Mouse (Mus musculus): ENCODE results near the gene Kif3b.

DNA sequence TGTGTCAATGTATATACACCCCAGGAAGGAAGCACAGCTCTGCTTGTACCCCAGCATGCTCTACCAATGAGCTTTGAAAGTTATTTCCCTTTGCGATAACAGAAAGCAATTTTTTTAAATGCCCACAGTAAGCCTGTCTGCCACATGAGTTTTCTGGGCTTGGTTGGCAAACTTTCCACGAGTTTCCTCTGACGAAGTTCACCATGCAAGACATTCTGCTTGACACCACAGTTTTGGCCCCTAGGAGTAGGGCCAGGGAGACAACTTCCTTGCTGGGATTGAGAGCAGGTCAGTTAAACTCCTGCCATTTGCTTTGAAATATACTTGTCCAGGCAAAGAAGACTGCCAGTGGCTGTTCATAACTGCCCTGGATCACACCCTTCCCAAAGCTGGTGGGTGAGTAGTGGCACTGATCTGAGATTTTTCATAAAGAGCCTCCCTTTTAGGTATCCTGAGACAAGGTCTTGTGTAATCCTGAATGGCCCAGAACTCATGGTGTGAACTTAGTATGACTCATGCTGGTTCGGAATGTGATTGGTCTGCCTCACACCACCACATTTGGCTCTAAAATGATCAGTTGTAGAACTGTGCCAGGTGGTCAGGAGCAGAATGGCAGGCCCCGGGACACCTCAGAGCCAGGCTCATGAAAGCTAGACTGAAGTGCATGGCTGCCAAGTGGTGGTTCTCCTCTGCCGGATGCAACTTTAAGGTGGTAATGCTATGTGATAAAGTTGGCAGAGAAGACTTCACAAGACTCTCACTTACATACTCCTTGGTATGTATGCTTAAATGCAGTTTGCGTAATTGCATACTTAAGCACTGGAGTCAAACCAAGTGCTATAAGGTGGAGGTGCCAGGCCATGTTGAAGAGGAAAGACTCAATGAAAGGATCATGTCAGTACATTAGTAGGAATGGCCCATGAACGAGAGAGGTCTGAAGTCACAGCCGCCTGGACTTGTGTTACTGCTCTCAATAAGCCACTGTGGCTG, 47.4 kb downstream of the Kif3b start:
- TF ChIP-seq EP300 (IDR thresholded peaks at IDR 0.05; ENCODE audit: low read depth) (no peak), CTCF (IDR thresholded peaks at IDR 0.05; ENCODE audit: low read depth) (no peak)
